Mouse (Mus musculus): ENCODE measurements around the gene Ccdc87. TPM values are rescaled to one million over a fixed set of nuclear protein-coding genes. Genes with fewer than 3 reads are reported as not detected.
"Not testable (repeated sequence)": the region's sequence is repeated elsewhere in the genome, so short reads cannot be mapped to it uniquely, and the experiment has no call there.

Ccdc87 gene
- polyA plus RNA-seq, 1 experiment from 2014 or later: not detected

GRCm38 (mm10) chr19:4812334-4812949, 26.7 kb upstream of the Ccdc87 start:
- TF ChIP-seq CTCF (IDR thresholded peaks at IDR 0.05; ENCODE audit: low read depth): peak; percentile 47
- Histone ChIP-seq H3K27ac (replicated peaks) (peak overlapping the region; percentile 95), H3K4me3 (ENCODE audit: low read depth, low read length) (peak overlapping the region; percentile 80), H3K4me2 (replicated peaks; ENCODE audit: low read depth) (peak overlapping the region; percentile 56), H3K9ac (ENCODE audit: low read length) (peak overlapping the region; percentile 67)
- ATAC-seq (ENCODE audit: low FRiP score, low TSS enrichment); H3K36me3 ChIP-seq (ENCODE audit: control insufficient read depth, insufficient read depth, low read length); DNase-seq (ENCODE audit: low spot score); H3K9me3 ChIP-seq (ENCODE audit: control insufficient read depth, low read length); H3K4me1 ChIP-seq (replicated peaks; ENCODE audit: control insufficient read depth, insufficient read depth); H3K27me3 ChIP-seq (ENCODE audit: control insufficient read depth, insufficient read depth, low read length): not testable (repeated sequence)
- WGBS: 71% methylated on average over 8 of the region's 8 CpGs

- WGBS: 84% methylated on average over 5 of the region's 6 CpGs
- Histone ChIP-seq H3K9ac (ENCODE audit: low read length) (no peak overlapping the region), H3K4me2 (replicated peaks; ENCODE audit: low read depth) (no peak overlapping the region), H3K4me3 (ENCODE audit: low read depth, low read length) (no peak overlapping the region), H3K9me3 (ENCODE audit: control insufficient read depth, low read length) (no peaks in the 10 kb centered on the region), H3K4me1 (replicated peaks; ENCODE audit: control insufficient read depth, insufficient read depth) (no peaks in the 10 kb centered on the region; the same call in 1 of the 2 replicates), H3K27me3 (ENCODE audit: control insufficient read depth, insufficient read depth, low read length) (no peaks in the 10 kb centered on the region), H3K27ac (replicated peaks) (no peak overlapping the region), H3K36me3 (ENCODE audit: control insufficient read depth, insufficient read depth, low read length) (no peaks in the 10 kb centered on the region)
- no peak for TF ChIP-seq EP300 (optimal IDR thresholded peaks at IDR 0.05)
- peak; percentile 58 for TF ChIP-seq CTCF (IDR thresholded peaks at IDR 0.05; ENCODE audit: low read depth)
- no peak for ATAC-seq (ENCODE audit: low FRiP score, low TSS enrichment)
- peak; percentile 58 for DNase-seq (ENCODE audit: low spot score)
Measured at GRCm38 (mm10) chr19:4813015-4813414, 26.2 kb upstream of the Ccdc87 start.

DNA sequence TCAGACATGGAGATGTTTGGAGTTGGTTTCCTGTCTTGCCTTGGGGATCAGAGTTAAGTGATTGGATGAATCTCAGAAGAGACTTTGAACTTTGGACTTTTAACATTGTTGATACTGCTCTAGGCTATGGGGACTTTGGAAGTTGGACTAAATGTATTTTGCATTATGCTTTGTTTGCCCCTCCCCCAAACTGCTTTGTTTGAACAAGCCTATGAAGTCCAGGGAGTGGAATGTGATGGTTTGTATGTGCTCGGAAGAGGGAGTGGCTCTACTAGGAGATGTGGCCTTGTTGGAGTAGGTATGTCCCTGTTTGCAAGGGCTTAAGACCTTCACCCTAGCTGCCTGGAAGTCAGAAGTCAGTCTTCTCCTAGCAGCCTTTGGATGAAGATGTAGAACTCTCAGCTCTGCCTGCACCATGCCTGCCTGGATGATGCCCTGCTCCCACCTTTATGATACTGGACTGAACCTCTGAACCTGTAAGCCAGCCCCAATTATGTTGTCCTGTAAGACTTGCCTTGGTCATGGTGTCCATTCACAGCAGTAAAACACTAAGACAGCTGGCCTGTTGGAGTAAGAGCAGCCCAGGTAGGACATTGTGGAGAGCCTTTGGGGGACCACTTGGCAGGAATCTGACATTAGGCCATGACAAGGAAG, 21.9 kb upstream of the Ccdc87 start:
- no peak overlapping the region for H3K4me2 ChIP-seq (replicated peaks; ENCODE audit: low read depth)
- DNase-seq (ENCODE audit: low spot score): peak; percentile 58
- 22% methylated on average over 1 of the region's 1 CpGs for WGBS

GRCm38 (mm10) chr19:4820678-4821303, 18.4 kb upstream of the Ccdc87 start:
- Histone ChIP-seq H3K9ac (ENCODE audit: low read length) (no peak overlapping the region), H3K27ac (replicated peaks) (no peak overlapping the region), H3K36me3 (ENCODE audit: control insufficient read depth, insufficient read depth, low read length) (peaks cover 6% of the 10 kb centered on the region; the same call in 1 of the 2 replicates), H3K4me1 (replicated peaks; ENCODE audit: control insufficient read depth, insufficient read depth) (no peaks in the 10 kb centered on the region), H3K4me2 (replicated peaks; ENCODE audit: low read depth) (no peak overlapping the region), H3K9me3 (ENCODE audit: control insufficient read depth, low read length) (no peaks in the 10 kb centered on the region), H3K4me3 (ENCODE audit: low read depth, low read length) (no peak overlapping the region), H3K27me3 (ENCODE audit: control insufficient read depth, insufficient read depth, low read length) (no peaks in the 10 kb centered on the region)
- 39% methylated on average over 5 of the region's 5 CpGs for WGBS
- ATAC-seq (ENCODE audit: low FRiP score, low TSS enrichment) (peak; percentile 75), DNase-seq (ENCODE audit: low spot score) (peak; percentile 88)
- TF ChIP-seq CTCF (IDR thresholded peaks at IDR 0.05; ENCODE audit: low read depth): peak; percentile 56
- TF ChIP-seq EP300 (optimal IDR thresholded peaks at IDR 0.05): no peak

More for the DNA sequence above, 21.9 kb upstream of the Ccdc87 start:
- TF ChIP-seq CTCF (IDR thresholded peaks at IDR 0.05; ENCODE audit: low read depth) (no peak), EP300 (optimal IDR thresholded peaks at IDR 0.05) (no peak)
- Histone ChIP-seq H3K4me3 (ENCODE audit: low read depth, low read length) (no peak overlapping the region), H3K9me3 (ENCODE audit: control insufficient read depth, low read length) (no peaks in the 10 kb centered on the region), H3K27me3 (ENCODE audit: control insufficient read depth, insufficient read depth, low read length) (no peaks in the 10 kb centered on the region), H3K27ac (replicated peaks) (peak overlapping the region; percentile 71), H3K36me3 (ENCODE audit: control insufficient read depth, insufficient read depth, low read length) (no peaks in the 10 kb centered on the region), H3K9ac (ENCODE audit: low read length) (no peak overlapping the region), H3K4me1 (replicated peaks; ENCODE audit: control insufficient read depth, insufficient read depth) (no peaks in the 10 kb centered on the region)
- ATAC-seq (ENCODE audit: low FRiP score, low TSS enrichment): peak; percentile 91

- DNase-seq (ENCODE audit: low spot score) (peak; percentile 87), ATAC-seq (ENCODE audit: low FRiP score, low TSS enrichment) (peak; percentile 89)
- Histone ChIP-seq H3K27ac (replicated peaks) (peak overlapping the region; percentile 63), H3K36me3 (ENCODE audit: control insufficient read depth, insufficient read depth, low read length) (peaks cover 8% of the 10 kb centered on the region; the same call in 1 of the 2 replicates), H3K9ac (ENCODE audit: low read length) (no peak overlapping the region), H3K4me2 (replicated peaks; ENCODE audit: low read depth) (no peak overlapping the region), H3K9me3 (ENCODE audit: control insufficient read depth, low read length) (no peaks in the 10 kb centered on the region), H3K27me3 (ENCODE audit: control insufficient read depth, insufficient read depth, low read length) (no peaks in the 10 kb centered on the region), H3K4me3 (ENCODE audit: low read depth, low read length) (no peak overlapping the region), H3K4me1 (replicated peaks; ENCODE audit: control insufficient read depth, insufficient read depth) (no peaks in the 10 kb centered on the region)
- no peak for TF ChIP-seq CTCF (IDR thresholded peaks at IDR 0.05; ENCODE audit: low read depth)
- TF ChIP-seq EP300 (optimal IDR thresholded peaks at IDR 0.05): no peak
- WGBS: 45% methylated on average over 16 of the region's 16 CpGs
Measured at GRCm38 (mm10) chr19:4828444-4829114, 10.6 kb upstream of the Ccdc87 start.

Data from stomach, postnatal 0 days (tissue).